Mouse (Mus musculus) left cerebral cortex, adult 9 months (tissue): Measurements from ENCODE around the gene Wfdc5.
A peak's percentile ranks its signal among the peaks of the same experiment; 100 is the strongest.

ENCODE experiments used
- DNase-seq, 2 experiments: peaks; one replicate each; pipeline ENCODE4 v3.0.0; 2022; ENCODE audit warnings: low spot score in 2 of 2

Gene Wfdc5

DNA sequence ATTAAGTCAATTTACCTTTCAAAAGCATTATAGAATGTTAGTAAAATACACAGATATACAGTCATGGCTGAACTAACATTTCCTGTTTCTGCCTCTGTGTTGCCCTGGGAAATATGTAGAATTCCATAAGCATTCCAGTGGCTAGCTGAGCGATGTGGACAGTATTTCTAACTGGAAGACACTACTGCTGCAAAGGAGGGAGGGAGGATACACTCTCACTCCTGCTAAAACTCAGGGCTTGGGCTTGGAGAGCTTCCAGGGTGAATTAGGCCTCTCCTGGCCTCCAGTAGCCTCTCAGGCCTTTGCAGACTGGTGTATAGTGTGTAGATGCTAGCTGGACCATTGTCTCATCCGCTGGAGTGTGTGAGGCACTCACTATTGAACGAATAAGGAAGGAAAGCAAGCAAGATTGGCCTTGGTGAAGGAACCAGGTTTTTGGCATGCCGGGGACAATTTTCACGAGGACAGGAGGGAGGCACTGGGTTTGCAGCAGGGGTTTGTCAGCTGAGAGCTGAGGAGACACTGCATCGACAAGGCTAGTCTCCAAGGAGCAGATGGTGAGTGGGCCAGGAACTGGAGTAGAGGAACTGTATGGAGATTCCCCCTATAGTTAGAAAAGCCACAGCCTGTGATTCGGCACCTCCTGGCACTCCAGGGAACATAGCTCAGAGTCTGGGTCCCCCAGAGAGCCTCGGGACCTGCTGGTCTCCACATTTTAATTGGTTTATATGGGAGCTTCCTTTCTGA is 7.7 kb downstream of the Wfdc5 start:
- peak; percentile 71 to 91 for DNase-seq

DNA sequence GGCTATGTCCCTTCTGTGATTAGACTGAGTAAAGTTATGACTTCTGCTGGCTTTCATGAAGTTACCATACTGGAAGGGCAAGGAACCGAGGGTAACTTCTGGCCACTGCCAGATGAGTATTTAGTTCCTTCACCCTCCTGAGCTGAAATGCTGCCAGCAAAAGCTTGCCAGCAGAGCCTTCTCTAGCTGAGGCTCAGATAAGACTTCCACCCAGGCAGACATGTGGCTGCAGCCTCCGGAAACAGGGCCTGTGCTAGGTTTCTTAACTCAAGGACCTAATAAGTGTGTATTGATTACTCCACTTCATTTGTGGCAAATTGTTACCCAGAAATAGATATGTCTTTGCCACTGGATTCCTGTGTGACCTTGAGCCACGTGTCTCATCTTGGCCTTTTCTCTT is 9.1 kb downstream of the Wfdc5 start:
- no peak for DNase-seq

DNA sequence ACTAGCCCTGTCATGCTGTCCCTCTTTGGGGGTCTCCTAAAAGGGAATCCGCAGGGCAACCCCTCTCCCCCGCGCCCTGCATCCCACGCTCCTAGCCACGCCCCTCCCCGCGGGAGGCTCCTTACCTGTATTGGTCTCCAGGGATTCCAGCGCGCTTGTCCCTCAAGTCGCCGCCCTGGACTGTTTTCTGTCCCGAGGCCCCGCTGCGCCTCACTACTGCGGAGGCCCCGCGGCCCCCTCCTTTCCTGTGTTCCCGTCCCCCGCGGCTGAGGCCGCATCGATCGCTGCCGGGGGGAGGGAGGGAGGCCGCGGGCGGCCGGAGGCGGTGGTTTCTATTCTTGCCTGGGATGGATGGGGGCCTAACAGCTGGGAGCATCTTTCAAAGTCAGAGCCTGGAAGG is 11.6 kb downstream of the Wfdc5 start, which contains the start of gene Kcns1:
Gene Kcns1 (minus strand): TSS at position 212 of the 400 bp plus-strand sequence.
- DNase-seq = no peak

DNA sequence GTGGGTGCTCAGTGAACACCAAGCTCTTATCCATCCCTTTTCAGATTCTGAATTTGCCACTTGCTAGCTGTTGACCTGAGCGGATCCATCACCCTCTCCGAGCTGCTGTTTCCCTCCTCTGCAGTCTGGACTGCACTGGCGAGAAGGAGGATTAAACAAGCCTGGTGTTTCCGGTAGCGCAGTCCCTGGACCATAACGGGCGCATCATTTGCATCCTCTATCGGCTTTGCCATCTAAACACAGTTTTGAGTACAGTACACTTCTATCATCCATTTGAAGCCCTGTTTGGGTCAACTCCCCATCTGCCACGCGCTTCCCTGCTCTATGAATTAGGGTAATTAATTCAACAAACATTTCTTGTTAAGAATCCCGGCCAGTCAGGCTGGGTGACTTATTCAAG is 12.2 kb downstream of the Wfdc5 start:
- no peak for DNase-seq

DNA sequence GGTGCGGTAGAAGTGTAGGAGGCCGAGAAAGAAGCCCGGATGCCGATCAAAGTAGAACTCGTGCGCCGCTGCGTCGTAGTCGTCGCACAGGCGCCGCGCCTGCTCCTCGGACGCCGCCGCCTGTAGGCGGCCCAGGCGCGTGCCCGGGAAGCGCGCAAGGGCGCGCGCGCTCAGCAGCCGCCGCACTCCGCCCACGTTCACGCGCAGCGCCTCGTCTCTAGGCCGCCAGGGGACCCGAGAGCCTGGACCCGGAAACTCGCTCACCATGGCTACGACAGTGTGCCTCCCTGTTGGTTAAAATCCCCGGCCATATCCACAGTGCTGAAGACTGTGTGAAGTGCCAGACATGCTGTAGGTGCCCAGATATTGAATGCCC is 14.0 kb downstream of the Wfdc5 start:
- DNase-seq = peak in 1 of 2 experiments; percentile 22

DNA sequence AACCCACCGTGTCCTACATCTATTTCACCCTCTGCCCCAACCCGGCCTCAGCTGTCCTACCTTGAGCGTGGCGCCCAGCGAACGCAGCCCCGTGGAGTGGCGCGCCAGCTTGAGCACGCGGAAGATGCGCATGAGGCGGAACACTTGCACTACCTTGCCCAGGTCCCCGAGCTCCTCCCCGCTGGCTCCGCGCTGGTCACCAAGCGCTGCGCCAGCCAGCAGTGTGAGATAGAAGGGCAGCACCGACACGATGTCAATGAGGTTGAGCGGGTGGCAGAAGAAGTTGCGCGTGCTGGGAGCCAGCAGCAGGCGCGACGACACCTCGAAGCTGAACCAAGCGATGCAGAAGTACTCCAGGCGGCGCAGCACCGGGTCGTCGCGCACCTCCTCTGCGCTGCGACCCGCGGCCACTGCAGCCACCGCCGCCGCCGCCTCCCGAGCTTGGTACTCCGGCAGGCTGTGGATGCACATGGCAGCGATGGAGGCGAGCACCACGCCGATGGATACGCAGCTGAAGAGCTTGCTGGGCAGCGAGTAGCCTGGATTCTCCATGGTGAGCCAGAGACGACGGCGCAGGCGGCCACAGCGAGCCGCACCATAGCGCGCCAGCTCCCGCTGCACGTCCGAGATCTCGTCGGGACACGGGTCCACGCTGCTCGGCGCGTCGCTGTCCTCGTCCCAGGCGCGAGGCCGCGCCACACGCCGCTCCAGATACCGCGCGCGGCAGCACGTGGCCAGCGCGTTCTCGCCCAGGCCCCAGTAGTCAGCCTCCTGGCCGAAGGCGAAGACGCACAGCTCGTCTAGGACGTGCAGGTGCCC is 14.6 kb downstream of the Wfdc5 start:
- DNase-seq = no peak

DNA sequence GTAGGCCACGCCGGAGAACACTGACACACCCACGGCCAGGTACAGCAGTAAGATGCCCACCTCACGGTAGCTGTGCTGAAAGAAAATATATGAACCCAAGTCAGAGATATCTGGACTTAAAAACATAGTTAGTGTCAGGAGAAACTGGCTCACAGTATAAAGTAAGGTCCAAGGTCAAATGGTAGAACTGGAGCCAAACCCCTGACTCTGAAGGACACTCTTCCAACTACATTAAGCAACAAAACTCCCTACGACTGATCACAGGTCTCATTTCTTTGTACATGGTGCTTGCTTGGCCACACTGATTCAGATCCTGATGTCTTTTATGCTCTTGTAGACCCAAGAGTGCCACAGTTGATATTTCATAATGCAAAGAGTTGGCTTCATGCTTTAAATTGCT is 17.6 kb downstream of the Wfdc5 start:
- DNase-seq = no peak

DNA sequence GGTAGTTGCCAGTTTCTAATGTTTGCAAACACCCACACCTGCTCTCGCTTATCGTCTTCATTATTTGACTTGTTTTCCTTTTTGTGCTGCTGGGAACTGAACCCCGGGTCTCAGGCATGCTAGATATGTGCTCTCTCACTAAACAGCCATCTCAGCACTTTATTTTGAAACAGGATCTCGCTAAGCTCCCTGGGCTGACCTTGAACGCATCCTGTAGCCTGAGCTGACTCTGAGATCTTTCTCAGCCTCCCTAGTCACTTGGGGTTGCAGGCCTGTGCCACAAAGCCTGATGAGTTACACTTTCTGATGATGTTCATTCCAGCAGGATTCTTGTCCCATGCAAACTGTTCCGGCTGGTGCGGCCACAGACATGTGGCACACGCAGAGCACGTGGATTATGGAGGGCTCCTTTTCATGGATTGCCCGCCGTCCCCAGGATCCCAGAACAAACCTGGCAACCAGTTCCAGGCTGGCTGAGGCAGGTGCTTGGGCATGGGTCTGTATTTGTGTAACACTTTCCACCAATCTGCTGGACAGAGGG is 21.0 kb downstream of the Wfdc5 start:
- DNase-seq = no peak

DNA sequence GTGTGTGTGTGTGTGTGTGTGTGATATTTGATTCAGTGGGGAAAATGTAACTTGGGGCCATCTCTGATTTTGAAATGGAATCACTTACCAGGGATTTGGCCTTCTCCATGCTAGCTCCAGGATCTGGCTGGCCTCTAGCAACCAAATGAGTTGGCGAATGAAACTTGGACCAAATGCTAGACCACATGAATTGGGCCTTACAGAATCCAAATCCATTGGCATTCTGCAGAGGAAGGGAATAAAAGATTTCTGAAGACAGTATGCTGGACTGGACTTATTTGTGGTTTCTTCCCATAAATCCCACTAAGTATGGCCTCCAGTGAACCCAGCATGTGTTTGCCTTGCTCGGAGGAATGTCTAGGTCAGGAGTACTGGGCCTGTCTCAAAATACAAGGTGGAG is 23.7 kb downstream of the Wfdc5 start:
- no peak for DNase-seq

DNA sequence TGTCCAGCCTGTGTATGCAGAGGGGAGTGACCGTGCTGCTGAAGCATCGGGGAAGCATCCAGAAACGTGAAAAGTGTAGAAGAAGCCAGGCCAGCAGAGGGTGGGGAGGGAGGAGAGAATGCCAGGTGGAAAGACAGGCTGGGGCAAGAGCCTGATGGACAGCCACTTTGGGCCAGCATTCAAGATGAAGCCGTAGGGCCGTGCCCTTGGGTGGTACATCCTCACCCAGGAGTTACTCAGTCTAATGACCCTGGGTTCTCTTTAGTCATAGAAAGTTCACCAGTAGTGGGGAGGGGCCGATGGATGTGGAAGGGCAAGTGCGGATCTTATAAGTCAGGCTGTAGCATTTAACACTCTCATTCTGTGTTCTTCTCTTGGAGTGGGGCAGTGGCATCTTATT is 26.4 kb downstream of the Wfdc5 start:
- no peak for DNase-seq

DNA sequence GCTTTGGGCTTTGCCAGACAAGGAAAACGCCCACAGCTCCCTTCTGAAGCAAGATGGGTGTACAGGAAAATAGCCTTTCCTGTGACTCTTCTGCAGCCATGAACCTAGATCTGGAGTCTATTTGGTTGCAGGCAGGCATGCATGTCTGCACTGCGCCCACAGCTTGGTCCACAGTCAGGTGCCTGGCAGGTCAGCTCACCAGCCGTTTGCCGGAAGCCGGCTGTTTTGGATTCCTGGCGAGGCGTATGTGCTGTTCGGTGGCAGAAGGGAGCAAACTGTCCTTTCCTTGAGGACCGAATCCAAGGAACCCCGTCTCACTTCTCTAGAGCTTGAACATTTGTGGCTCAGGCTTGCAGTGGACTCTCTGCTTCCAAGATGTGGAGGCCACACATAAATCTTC is 28.5 kb downstream of the Wfdc5 start:
- DNase-seq = no peak

DNA sequence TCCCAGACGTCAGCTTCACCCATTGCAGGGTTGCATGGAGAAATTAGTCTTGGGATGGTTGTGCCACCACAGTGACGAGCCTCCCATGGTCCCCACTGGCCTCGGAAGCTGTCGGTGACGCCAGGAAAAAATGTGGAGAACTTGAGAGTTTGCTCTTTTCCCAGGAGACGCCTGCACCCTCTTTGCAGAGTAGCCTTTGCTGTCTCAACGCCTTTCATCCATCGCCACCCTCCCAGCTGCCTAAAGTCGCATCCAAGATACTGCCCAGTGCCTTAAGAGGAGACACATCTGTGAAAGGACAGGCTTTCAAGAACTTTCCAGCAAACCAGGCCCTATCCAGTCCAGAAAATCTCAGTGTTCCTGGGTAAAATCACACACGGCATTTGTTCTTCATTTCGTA is 30.2 kb downstream of the Wfdc5 start:
- no peak for DNase-seq

DNA sequence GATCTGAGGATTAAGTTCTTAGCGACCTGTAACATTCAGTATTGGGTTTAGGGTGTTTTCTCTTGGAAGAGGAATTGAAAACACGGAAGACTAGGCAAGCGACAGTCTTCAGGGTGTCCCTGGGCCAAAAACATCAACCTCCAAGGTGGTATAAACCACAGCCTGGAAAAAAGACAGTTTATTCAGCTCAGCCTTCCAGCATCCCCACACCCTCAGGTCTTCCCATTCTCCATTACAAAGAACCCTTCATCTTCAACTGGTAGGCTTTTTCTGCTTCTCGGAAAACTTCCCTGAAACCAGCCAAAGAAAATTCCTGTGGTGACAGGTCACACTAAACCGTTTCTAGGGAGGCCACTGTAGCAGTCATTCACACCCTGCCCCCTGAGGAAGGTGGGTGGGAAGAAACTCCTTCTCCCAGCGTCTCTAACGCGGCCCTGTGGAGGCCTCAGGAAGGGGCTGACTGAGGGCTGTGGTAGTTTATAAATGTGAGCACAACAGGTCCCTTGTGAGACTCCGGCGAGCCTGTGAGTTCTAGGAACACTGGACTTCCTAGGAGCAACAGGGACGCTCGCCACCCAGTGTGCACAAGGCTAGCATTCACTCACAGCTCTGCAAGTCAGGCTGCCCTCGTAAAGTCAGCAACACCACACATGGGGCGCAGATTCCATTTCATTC is 32.3 kb downstream of the Wfdc5 start:
- no peak for DNase-seq

DNA sequence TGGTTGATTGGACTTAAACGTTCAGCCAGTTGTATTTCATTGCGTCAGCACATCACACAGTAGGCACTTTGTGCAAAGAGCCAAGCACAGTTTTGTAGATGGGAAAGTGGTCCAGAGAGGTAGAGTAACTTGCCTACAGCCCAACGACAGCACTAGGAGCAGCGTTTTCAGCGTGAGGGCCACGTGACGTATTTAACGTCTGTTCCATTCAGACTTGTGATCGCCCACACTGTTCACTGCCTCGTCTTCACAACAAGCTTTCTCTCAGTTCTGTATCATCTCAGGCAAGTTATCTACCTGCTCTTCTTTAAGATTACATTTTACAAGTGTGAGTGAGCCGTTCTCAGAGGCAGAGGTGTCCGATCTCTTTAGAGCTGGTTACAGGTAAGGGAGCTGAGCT is 36.0 kb downstream of the Wfdc5 start:
- DNase-seq = no peak

DNA sequence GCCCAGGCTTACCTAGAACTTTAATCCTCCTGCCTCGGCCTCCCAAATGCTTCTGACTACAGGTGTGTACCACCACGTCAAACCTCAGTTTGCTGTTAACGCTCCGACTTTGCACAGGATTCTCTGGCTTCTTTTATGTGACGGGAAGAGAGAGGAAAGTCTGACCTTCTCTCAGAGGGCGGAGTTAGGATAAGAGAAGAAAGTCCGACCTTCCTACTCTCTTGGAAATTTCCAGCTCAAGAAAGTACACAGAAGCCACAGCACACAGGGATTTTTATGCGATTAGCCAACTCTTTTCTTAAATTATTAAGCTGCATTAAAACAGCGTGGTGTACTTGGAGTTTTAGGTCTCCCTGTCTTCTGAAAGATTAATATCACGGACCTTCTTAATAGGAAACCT is 38.0 kb downstream of the Wfdc5 start:
- no peak for DNase-seq

DNA sequence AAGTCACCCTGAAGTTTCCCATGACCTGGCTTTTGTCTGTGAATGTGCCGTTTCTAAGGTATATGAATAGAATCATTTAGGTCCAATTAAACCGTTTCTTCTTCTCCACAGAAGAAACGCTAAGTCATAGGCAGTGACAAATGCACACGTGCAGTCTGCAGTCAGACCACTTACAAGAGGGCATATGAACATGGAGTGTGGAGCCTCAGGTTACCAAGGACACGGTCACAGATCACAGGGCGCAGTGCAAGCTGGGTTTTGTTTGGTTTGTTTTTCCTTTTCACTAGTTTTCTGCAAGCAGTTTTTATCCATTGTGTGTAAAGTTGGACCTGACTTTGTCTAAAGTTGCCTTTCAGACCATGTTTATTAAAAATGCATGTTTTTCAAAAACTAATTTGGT is 38.5 kb downstream of the Wfdc5 start:
- DNase-seq = no peak

DNA sequence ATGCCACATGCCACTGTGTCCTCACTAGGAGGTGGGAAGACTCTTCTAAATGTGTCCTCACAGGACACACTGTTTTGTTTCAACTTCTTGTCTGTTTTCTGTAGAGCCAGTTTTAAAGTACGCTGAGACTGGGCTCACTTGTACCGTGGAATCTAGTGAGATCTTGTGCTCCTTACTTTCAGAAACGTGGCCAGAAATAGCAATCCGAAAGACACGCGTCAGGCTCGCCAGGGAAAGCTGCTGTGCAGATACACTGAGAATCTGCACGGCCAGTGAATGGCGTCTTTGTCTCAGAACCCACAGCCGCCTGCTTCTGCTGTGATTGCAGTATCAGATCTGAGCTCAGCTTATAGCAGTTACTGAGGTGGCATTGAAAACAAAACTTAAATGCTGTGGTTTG is 40.5 kb downstream of the Wfdc5 start:
- peak in 1 of 2 experiments; percentile 59 for DNase-seq

DNA sequence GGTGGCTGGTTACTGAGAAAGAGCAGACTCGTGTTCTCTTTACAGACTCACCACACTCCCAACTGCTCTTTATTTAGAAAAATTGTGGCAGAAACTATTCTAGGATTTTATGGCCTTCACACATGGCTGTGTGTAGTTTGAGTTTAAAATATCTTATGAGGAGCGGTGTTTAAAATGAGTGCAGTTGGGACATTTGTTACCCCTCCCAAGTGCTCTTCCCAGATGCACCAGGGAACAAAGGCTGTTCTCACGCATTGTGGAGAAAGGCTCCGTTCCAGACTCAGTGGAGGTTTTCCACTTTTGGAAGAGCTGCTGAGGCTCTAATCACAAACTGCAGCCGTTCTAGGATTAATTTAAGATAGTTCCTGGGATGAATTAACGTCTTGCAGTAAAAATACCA is 44.8 kb downstream of the Wfdc5 start:
- DNase-seq = peak in 1 of 2 experiments; percentile 55

DNA sequence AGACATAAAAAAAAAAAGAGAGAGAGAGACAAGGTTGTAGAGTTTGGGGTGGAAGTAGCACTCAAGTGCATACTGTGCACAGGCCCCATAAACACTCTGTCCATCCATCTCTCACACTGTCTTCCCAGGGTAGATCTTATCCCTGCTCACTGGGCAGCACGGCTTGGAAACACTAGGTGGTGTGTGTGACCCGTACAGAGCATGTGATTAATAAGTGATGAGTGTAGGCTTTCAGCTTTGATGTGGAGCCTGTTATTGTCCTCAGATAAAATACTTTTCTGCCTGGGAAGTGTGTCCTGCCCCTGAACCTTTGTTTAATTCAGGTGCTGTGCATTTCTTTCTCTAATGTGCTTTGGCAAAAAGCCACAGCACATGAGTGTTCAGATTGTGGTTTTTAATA is 46.1 kb downstream of the Wfdc5 start:
- no peak for DNase-seq

DNA sequence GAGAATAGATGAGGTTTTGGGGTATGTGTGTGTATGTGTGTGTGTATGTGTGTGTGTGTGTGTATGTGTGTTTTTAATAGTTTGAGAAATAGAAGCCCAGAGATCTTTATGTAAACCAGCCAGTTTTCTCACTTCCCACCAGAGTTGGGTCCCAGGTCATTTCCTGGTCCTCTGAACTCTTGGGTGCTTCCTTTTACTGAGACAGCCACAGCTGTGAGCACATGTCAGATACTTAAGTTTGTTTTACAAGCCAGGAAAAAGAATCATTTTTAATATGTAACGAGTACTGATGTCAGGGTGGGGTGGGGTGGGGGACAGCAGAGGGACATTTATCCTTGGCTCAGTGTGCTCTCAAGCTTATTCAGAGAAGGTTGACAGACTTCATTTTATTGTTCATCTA is 47.2 kb downstream of the Wfdc5 start:
- no peak for DNase-seq

DNA sequence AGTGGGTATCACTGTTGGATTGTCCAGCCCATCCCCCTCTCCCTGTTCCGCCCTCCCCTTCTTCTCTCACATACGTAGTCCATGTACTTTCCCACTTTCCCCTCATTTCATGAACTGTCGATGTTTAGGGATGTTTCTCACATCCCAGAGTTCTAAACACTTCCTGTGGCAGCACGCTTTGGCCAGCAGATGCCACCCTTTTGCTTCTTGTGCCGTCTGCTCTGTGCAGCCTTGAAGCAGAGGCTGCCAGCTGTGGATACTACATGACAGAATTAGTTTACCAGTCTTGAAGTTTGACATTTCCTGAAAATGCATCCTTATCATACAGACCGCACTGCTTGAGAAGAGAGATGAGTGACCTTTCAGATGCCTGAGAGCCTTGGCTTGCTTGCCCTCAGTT is 48.0 kb downstream of the Wfdc5 start:
- peak in 1 of 2 experiments; percentile 39 for DNase-seq

DNA sequence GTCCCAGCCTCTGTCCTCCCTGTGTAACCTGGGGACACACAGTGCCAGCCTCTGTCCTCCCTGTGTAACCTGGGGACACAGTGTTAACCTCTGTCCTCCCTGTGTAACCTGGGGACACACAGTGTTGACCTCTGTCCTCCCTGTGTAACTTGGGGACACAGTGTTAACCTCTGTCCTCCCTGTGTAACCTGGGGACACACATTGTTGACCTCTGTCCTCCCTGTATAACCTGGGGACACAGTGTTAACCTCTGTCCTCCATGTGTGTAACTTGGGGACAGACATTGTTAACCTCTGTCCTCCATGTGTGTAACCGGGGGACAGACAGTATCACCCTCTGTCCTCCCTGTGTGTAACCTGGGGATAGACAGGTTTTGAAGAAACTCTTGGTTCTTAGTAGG is 51.0 kb downstream of the Wfdc5 start:
- DNase-seq = no peak
